Mouse (Mus musculus) testis, adult 2 months (tissue): ENCODE measurements at regions not wholly inside any gene's neighbourhood (a gene's known extent, or its start where the extent isn't known, plus 50 kb on each side); places are given as distances from the start of the nearest gene placed in this dataset.

Experiments
- H3K27ac ChIP-seq: fragments of 200-500 bp; 2 replicates; pipeline ENCODE4 v1.5.1; 2012; ENCODE audit warnings: low read depth, low read length; ENCODE audit not compliant: control insufficient read depth, insufficient read depth
- H3K27me3 ChIP-seq: fragments of 200-500 bp; 2 replicates; pipeline ENCODE4 v1.6.1; 2012; ENCODE audit warnings: mild to moderate bottlenecking, low read length, moderate library complexity; ENCODE audit not compliant: control insufficient read depth, insufficient read depth
- H3K36me3 ChIP-seq: fragments of 200-500 bp; 2 replicates; pipeline ENCODE4 v1.6.1; 2012; ENCODE audit warnings: mild to moderate bottlenecking, low read length; ENCODE audit not compliant: control insufficient read depth, insufficient read depth
- H3K4me1 ChIP-seq: fragments of 200-500 bp; 2 replicates; pipeline ENCODE4 v1.6.1; 2012; ENCODE audit warnings: low read length; ENCODE audit not compliant: control insufficient read depth, insufficient read depth
- H3K4me3 ChIP-seq: fragments of 200-500 bp; 2 replicates; pipeline ENCODE4 v1.5.1; 2012; ENCODE audit warnings: low read depth, mild to moderate bottlenecking, low read length, moderate library complexity, mixed read lengths; ENCODE audit not compliant: control insufficient read depth
- CTCF ChIP-seq: fragments of 200-500 bp; IDR thresholded peaks from 2 replicates; pipeline ENCODE4 v1.5.1; 2012; ENCODE audit warnings: low read depth, mild to moderate bottlenecking, inconsistent platforms, low read length, moderate library complexity; ENCODE audit not compliant: control insufficient read depth, insufficient read depth, insufficient replicate concordance
- POLR2A ChIP-seq: fragments of 200-500 bp; IDR thresholded peaks from 2 replicates; pipeline ENCODE4 v1.6.1; 2012; ENCODE audit warnings: low read depth, mild to moderate bottlenecking, inconsistent platforms, low read length, moderate library complexity; ENCODE audit not compliant: control insufficient read depth

GRCm38 (mm10) chr12:69101965-69102364 is 57.0 kb downstream of the Rps29 start:
- Histone ChIP-seq H3K4me1 (no peaks in the 10 kb centered on the region), H3K4me3 (no peak overlapping the region), H3K27me3 (no peaks in the 10 kb centered on the region), H3K27ac (no peak overlapping the region), H3K36me3 (no peaks in the 10 kb centered on the region)
- TF ChIP-seq POLR2A (no peak), CTCF (no peak)

- Histone ChIP-seq H3K36me3 (no peaks in the 10 kb centered on the region), H3K27me3 (no peaks in the 10 kb centered on the region), H3K27ac (no peak overlapping the region), H3K4me3 (no peak overlapping the region), H3K4me1 (peaks cover 4% of the 10 kb centered on the region; the same call in 1 of the 2 replicates)
- TF ChIP-seq CTCF (no peak), POLR2A (no peak)
Measured at GRCm38 (mm10) chr12:69094856-69095255, 64.1 kb downstream of the Rps29 start.

- Histone ChIP-seq H3K27ac (no peak overlapping the region), H3K4me3 (no peak overlapping the region), H3K36me3 (no peaks in the 10 kb centered on the region), H3K4me1 (peaks cover 4% of the 10 kb centered on the region; the same call in 1 of the 2 replicates), H3K27me3 (no peaks in the 10 kb centered on the region)
- TF ChIP-seq POLR2A (no peak), CTCF (no peak)
Measured at GRCm38 (mm10) chr12:69093073-69093797, 65.8 kb downstream of the Rps29 start.

GRCm38 (mm10) chr12:69087928-69088609 is 70.9 kb downstream of the Rps29 start:
- Histone ChIP-seq H3K4me3 (no peak overlapping the region), H3K4me1 (no peaks in the 10 kb centered on the region; the same call in 1 of the 2 replicates), H3K36me3 (no peaks in the 10 kb centered on the region), H3K27ac (no peak overlapping the region), H3K27me3 (no peaks in the 10 kb centered on the region)
- TF ChIP-seq CTCF (peak; percentile 23; the same call in 1 of the 2 replicates), POLR2A (no peak)

GRCm38 (mm10) chr12:69085522-69086179 is 73.3 kb downstream of the Rps29 start:
- H3K4me1 ChIP-seq, result no peaks in the 10 kb centered on the region; the same call in 1 of the 2 replicates
- no peak overlapping the region for H3K4me3 ChIP-seq
- no peaks in the 10 kb centered on the region for H3K27me3 ChIP-seq

GRCm38 (mm10) chr12:69084656-69085055 is 74.3 kb downstream of the Rps29 start:
- H3K4me1 ChIP-seq, result no peaks in the 10 kb centered on the region; the same call in 1 of the 2 replicates
- H3K4me3 ChIP-seq, result no peak overlapping the region
- no peaks in the 10 kb centered on the region for H3K27me3 ChIP-seq
- TF ChIP-seq CTCF (no peak), POLR2A (no peak)
- no peaks in the 10 kb centered on the region for H3K36me3 ChIP-seq
- no peak overlapping the region for H3K27ac ChIP-seq

More at GRCm38 (mm10) chr12:69085522-69086179, 73.3 kb downstream of the Rps29 start:
- no peak for TF ChIP-seq POLR2A
- TF ChIP-seq CTCF, result no peak
- Histone ChIP-seq H3K36me3 (no peaks in the 10 kb centered on the region), H3K27ac (no peak overlapping the region)

GRCm38 (mm10) chr12:69082051-69082450 is 76.9 kb downstream of the Rps29 start:
- Histone ChIP-seq H3K27ac (no peak overlapping the region), H3K36me3 (no peaks in the 10 kb centered on the region), H3K4me1 (no peaks in the 10 kb centered on the region; the same call in 1 of the 2 replicates), H3K4me3 (no peak overlapping the region), H3K27me3 (no peaks in the 10 kb centered on the region)
- no peak for TF ChIP-seq POLR2A
- TF ChIP-seq CTCF, result no peak
